Mouse (Mus musculus): ENCODE data around the gene Olfr868. TPM values are rescaled to one million over a fixed set of nuclear protein-coding genes. Genes with fewer than 3 reads are reported as not detected.

The Olfr868 gene
- polyA plus RNA-seq (2014; fragmentation: Nextera tagmentation; extraction: Ambion mirVana), result not detected in 2 replicates

DNA sequence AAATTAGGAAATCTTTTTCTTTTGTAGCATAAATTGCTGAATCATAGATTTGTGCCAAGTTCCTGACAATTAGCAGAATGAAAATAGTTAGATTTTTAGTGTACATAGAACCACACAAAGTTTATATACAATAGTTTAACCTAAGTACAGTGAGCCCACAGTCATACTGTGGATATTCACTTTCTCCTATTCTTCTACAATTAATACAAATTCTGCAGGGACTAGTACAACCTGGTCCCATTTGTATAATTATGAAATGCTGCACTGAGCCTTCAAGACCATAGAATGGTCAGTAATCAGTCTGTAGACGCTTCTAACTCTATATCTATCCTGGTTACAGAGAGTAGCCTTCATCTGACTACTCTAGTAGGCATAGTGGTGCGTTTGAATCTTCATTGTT lies at the start of gene Olfr868:
Gene Olfr868, plus strand, starts transcription at position 301 of the 400 bp plus-strand sequence.
- ATAC-seq (ENCODE audit: insufficient number of reproducible peaks, insufficient read depth, low FRiP score, low read depth), result no peak

DNA sequence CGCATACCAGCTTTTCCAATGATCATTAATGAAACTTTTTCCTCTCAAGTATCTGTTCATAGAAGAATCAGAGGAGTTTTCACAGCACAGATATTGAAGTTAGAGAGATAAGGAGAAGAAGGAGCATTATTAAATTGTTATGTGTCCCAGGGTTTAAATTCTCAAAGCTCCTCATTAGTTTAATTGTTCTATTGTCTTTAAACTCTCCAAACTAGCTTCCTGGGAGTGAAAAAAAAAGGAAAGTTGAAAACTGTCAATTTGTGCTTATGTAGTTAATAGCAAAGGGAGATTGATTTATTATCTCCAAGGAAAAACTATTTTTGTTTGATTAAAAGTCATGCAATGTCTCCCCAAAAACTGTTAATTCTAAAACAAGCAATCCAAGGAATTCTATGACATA lies 41.0 kb upstream of the Olfr868 start, which contains the start of gene Olfr867:
Gene Olfr867, minus strand, starts transcription at position 101 of the 400 bp plus-strand sequence.
- H3K9ac ChIP-seq (ENCODE audit: low read length), result no peak within 1 kb of the TSS
- H3K4me3 ChIP-seq (ENCODE audit: control insufficient read depth in 1 of 2, insufficient read depth in 1 of 2, low read depth in 1 of 2, low read length in 2 of 2), result no peak within 1 kb of the TSS
- WGBS, result 49% methylated on average over 1 of the region's 1 CpGs
- H3K4me1 ChIP-seq (ENCODE audit: control insufficient read depth in 2 of 2, insufficient read depth in 2 of 2, low read length in 2 of 2), result no peaks in the 10 kb centered on the region
- no peaks in the 10 kb centered on the region for H3K36me3 ChIP-seq (ENCODE audit: control insufficient read depth, insufficient read depth, low read length)
- H3K27ac ChIP-seq (replicated peaks in 1 of 2; ENCODE audit: control insufficient read depth in 1 of 2, insufficient read depth in 1 of 2, low read depth in 2 of 2, low read length in 2 of 2), result no peak within 1 kb of the TSS
- H3K4me2 ChIP-seq (ENCODE audit: low read length), result no peak within 1 kb of the TSS
- no peak for ATAC-seq (ENCODE audit: insufficient number of reproducible peaks, insufficient read depth, low FRiP score, low read depth)
- H3K27me3 ChIP-seq (ENCODE audit: control insufficient read depth, insufficient read depth, low read length), result no peaks in the 10 kb centered on the region
- no peaks in the 10 kb centered on the region for H3K9me3 ChIP-seq (ENCODE audit: control insufficient read depth, low read length)

More for the DNA sequence above, at the start of gene Olfr868:
- peaks cover 8% of the 10 kb centered on the region; the same call in 1 of the 2 replicates for H3K9me3 ChIP-seq (ENCODE audit: control insufficient read depth, low read length)
- 28% methylated on average over 2 of the region's 2 CpGs for WGBS
- no peak within 1 kb of the TSS for H3K4me2 ChIP-seq (ENCODE audit: low read length)
- no peak within 1 kb of the TSS for H3K9ac ChIP-seq (ENCODE audit: low read length)
- no peaks in the 10 kb centered on the region for H3K27me3 ChIP-seq (ENCODE audit: control insufficient read depth, insufficient read depth, low read length)
- H3K27ac ChIP-seq (replicated peaks in 1 of 2; ENCODE audit: control insufficient read depth in 1 of 2, insufficient read depth in 1 of 2, low read depth in 2 of 2, low read length in 2 of 2), result no peak within 1 kb of the TSS
- no peak within 1 kb of the TSS for H3K4me3 ChIP-seq (ENCODE audit: control insufficient read depth in 1 of 2, insufficient read depth in 1 of 2, low read depth in 1 of 2, low read length in 2 of 2)
- no peaks in the 10 kb centered on the region for H3K36me3 ChIP-seq (ENCODE audit: control insufficient read depth, insufficient read depth, low read length)
- H3K4me1 ChIP-seq (ENCODE audit: control insufficient read depth in 2 of 2, insufficient read depth in 2 of 2, low read length in 2 of 2), result no peaks in the 10 kb centered on the region

DNA sequence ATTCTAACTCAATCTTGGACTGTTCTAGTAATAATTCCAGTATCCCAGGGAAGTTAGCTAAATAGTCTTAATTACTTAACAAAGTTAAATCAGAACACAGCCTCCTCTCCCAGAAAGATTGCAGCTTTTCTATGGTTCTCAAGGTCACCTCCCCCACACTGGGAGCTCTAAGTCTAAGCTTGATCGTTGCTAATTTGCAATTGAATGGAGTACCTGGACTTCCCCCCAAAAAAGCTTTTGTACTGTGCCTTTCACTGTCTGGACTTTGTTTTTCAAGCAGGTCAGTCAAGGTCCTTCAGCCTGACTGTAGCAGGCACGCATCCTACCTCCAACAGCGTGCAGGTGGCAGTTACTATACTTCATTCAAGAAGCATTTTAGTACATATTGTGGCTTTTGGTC lies 28.2 kb upstream of the Olfr868 start:
- H3K27ac ChIP-seq (replicated peaks in 1 of 2; ENCODE audit: control insufficient read depth in 1 of 2, insufficient read depth in 1 of 2, low read depth in 2 of 2, low read length in 2 of 2), result no peak overlapping the region
- no peaks in the 10 kb centered on the region for H3K4me1 ChIP-seq (ENCODE audit: control insufficient read depth in 2 of 2, insufficient read depth in 2 of 2, low read length in 2 of 2)
- no peak overlapping the region for H3K9ac ChIP-seq (ENCODE audit: low read length)
- WGBS, result 69% methylated on average over 3 of the region's 3 CpGs
- no peak overlapping the region for H3K4me2 ChIP-seq (ENCODE audit: low read length)
- no peaks in the 10 kb centered on the region for H3K27me3 ChIP-seq (ENCODE audit: control insufficient read depth, insufficient read depth, low read length)
- ATAC-seq (ENCODE audit: insufficient number of reproducible peaks, insufficient read depth, low FRiP score, low read depth), result no peak
- no peaks in the 10 kb centered on the region for H3K36me3 ChIP-seq (ENCODE audit: control insufficient read depth, insufficient read depth, low read length)
- H3K9me3 ChIP-seq (ENCODE audit: control insufficient read depth, low read length), result peaks cover 10% of the 10 kb centered on the region; the same call in 1 of the 2 replicates
- no peak overlapping the region for H3K4me3 ChIP-seq (ENCODE audit: control insufficient read depth in 1 of 2, insufficient read depth in 1 of 2, low read depth in 1 of 2, low read length in 2 of 2)

- Histone ChIP-seq H3K27ac (replicated peaks in 1 of 2; ENCODE audit: control insufficient read depth in 1 of 2, insufficient read depth in 1 of 2, low read depth in 2 of 2, low read length in 2 of 2) (no peak overlapping the region), H3K9me3 (ENCODE audit: control insufficient read depth, low read length) (peaks cover 10% of the 10 kb centered on the region; the same call in 1 of the 2 replicates), H3K9ac (ENCODE audit: low read length) (no peak overlapping the region), H3K4me1 (ENCODE audit: control insufficient read depth in 2 of 2, insufficient read depth in 2 of 2, low read length in 2 of 2) (no peaks in the 10 kb centered on the region), H3K27me3 (ENCODE audit: control insufficient read depth, insufficient read depth, low read length) (no peaks in the 10 kb centered on the region), H3K4me2 (ENCODE audit: low read length) (no peak overlapping the region), H3K4me3 (ENCODE audit: control insufficient read depth in 1 of 2, insufficient read depth in 1 of 2, low read depth in 1 of 2, low read length in 2 of 2) (no peak overlapping the region), H3K36me3 (ENCODE audit: control insufficient read depth, insufficient read depth, low read length) (no peaks in the 10 kb centered on the region)
- no peak for ATAC-seq (ENCODE audit: insufficient number of reproducible peaks, insufficient read depth, low FRiP score, low read depth)
- WGBS, result 85% methylated on average over 1 of the region's 1 CpGs
Measured at GRCm38 (mm10) chr9:20071291-20071690, 27.1 kb upstream of the Olfr868 start.

GRCm38 (mm10) chr9:20073523-20074177 lies 24.8 kb upstream of the Olfr868 start:
- no peak overlapping the region for H3K4me3 ChIP-seq (ENCODE audit: control insufficient read depth in 1 of 2, insufficient read depth in 1 of 2, low read depth in 1 of 2, low read length in 2 of 2)
- H3K27ac ChIP-seq (replicated peaks in 1 of 2; ENCODE audit: control insufficient read depth in 1 of 2, insufficient read depth in 1 of 2, low read depth in 2 of 2, low read length in 2 of 2), result no peak overlapping the region
- 45% methylated on average over 7 of the region's 7 CpGs for WGBS
- ATAC-seq (ENCODE audit: insufficient number of reproducible peaks, insufficient read depth, low FRiP score, low read depth), result no peak
- H3K4me1 ChIP-seq (ENCODE audit: control insufficient read depth in 2 of 2, insufficient read depth in 2 of 2, low read length in 2 of 2), result no peaks in the 10 kb centered on the region
- H3K27me3 ChIP-seq (ENCODE audit: control insufficient read depth, insufficient read depth, low read length), result no peaks in the 10 kb centered on the region
- no peak overlapping the region for H3K4me2 ChIP-seq (ENCODE audit: low read length)
- H3K36me3 ChIP-seq (ENCODE audit: control insufficient read depth, insufficient read depth, low read length), result no peaks in the 10 kb centered on the region
- peaks cover 17% of the 10 kb centered on the region for H3K9me3 ChIP-seq (ENCODE audit: control insufficient read depth, low read length)
- H3K9ac ChIP-seq (ENCODE audit: low read length), result no peak overlapping the region

- WGBS, result 70% methylated on average over 2 of the region's 2 CpGs
- Histone ChIP-seq H3K9me3 (ENCODE audit: control insufficient read depth, low read length) (no peaks in the 10 kb centered on the region; the same call in 1 of the 2 replicates), H3K36me3 (ENCODE audit: control insufficient read depth, insufficient read depth, low read length) (no peaks in the 10 kb centered on the region), H3K4me2 (ENCODE audit: low read length) (no peak within 1 kb of the TSS), H3K27me3 (ENCODE audit: control insufficient read depth, insufficient read depth, low read length) (no peaks in the 10 kb centered on the region), H3K4me3 (ENCODE audit: control insufficient read depth in 1 of 2, insufficient read depth in 1 of 2, low read depth in 1 of 2, low read length in 2 of 2) (no peak within 1 kb of the TSS), H3K9ac (ENCODE audit: low read length) (no peak within 1 kb of the TSS), H3K27ac (replicated peaks in 1 of 2; ENCODE audit: control insufficient read depth in 1 of 2, insufficient read depth in 1 of 2, low read depth in 2 of 2, low read length in 2 of 2) (no peak within 1 kb of the TSS), H3K4me1 (ENCODE audit: control insufficient read depth in 2 of 2, insufficient read depth in 2 of 2, low read length in 2 of 2) (no peaks in the 10 kb centered on the region)
- no peak for ATAC-seq (ENCODE audit: insufficient number of reproducible peaks, insufficient read depth, low FRiP score, low read depth)
Measured at GRCm38 (mm10) chr9:20128709-20129108, 30.3 kb downstream of the Olfr868 start, which contains the start of gene Olfr869. Gene Olfr869, plus strand, starts transcription at chr9:20129009.

GRCm38 (mm10) chr9:20149706-20150105 lies 51.3 kb downstream of the Olfr868 start:
- Histone ChIP-seq H3K4me3 (ENCODE audit: control insufficient read depth in 1 of 2, insufficient read depth in 1 of 2, low read depth in 1 of 2, low read length in 2 of 2) (no peak overlapping the region), H3K27ac (replicated peaks in 1 of 2; ENCODE audit: control insufficient read depth in 1 of 2, insufficient read depth in 1 of 2, low read depth in 2 of 2, low read length in 2 of 2) (no peak overlapping the region), H3K4me2 (ENCODE audit: low read length) (no peak overlapping the region), H3K4me1 (ENCODE audit: control insufficient read depth in 2 of 2, insufficient read depth in 2 of 2, low read length in 2 of 2) (no peaks in the 10 kb centered on the region), H3K36me3 (ENCODE audit: control insufficient read depth, insufficient read depth, low read length) (no peaks in the 10 kb centered on the region), H3K9me3 (ENCODE audit: control insufficient read depth, low read length) (peaks cover 7% of the 10 kb centered on the region; the same call in 1 of the 2 replicates), H3K27me3 (ENCODE audit: control insufficient read depth, insufficient read depth, low read length) (no peaks in the 10 kb centered on the region), H3K9ac (ENCODE audit: low read length) (no peak overlapping the region)
- no peak for ATAC-seq (ENCODE audit: insufficient number of reproducible peaks, insufficient read depth, low FRiP score, low read depth)
- whole genome bisulfite sequencing, result 70% methylated on average over 3 of the region's 3 CpGs
